8 mouse cellular contexts compared by ENCODE assay signal in the genomic region with DNA sequence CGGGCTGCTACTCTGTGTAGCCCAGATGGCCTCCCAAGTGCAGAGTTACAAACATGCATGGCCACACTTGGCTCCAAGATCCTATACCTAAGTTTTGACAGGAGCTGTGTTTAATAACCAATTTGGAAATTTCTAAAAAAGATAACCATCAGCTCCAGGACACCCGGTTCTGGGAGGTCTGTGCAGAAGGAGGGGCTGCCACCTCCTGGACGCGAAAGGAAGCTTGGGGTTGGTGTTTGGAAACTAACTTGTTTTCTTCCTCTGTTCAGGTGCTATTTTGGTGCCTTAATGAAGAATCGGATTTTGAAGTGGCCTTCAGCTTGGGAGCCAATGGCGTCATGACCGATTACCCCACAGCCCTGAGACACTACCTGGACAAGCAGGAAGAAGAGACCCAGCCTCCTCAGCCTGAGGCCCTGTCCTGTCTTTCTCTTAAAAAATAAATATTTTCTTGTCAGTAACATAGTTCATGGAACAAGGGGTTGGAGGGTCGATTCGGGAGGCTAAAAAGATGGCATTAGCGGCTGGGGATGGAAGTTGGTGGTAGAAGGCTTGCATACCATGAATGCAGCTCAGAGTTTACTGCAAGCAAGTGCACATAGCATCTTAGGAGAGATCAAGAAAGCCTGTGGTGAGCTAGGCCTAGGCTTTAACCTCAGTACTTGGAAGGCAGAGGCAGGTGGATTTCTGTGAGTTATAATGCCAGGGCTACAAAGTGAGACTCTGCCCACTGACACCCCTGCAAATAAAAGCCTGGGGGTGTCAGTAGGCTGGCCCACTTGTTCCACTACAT. TPM values are rescaled to one million over a fixed set of nuclear protein-coding genes. Genes with fewer than 3 reads are reported as not detected.
A peak's percentile ranks its signal among the peaks of the same experiment; 100 is the strongest.
DNase-seq lines count a peak whose midpoint lies in the region; ATAC-seq and TF ChIP-seq lines count a peak whose summit lies in the region.

No protein-coding gene starts in this region.

- peak overlapping the region; percentile 97; the same call in 1 of the 2 replicates for H3K4me2 ChIP-seq in heart, embryonic 14.5 days (ENCODE audit: low read length)
- H3K4me2 ChIP-seq in CH12.LX (ENCODE audit: insufficient read depth, low read depth, poor library complexity, severe bottlenecking), result peak overlapping the region; percentile 84; the same call in 1 of the 2 replicates
- H3K4me2 ChIP-seq in embryonic facial prominence, embryonic 13.5 days, result peak overlapping the region; percentile 92
- peak overlapping the region; percentile 93 for H3K4me2 ChIP-seq in liver, embryonic 15.5 days

- ATAC-seq in heart, embryonic 14.5 days (ENCODE audit: insufficient number of reproducible peaks, insufficient read depth, low FRiP score, low read depth), result no peak
- no peak for ATAC-seq in embryonic facial prominence, embryonic 13.5 days (ENCODE audit: insufficient number of reproducible peaks, insufficient read depth, low FRiP score, low TSS enrichment, low read depth)
- no peak for ATAC-seq in liver, embryonic 15.5 days (ENCODE audit: insufficient read depth)

- peak in 1 of 2 experiments; percentile 55; a peak in 2 of 4 replicates for TF ChIP-seq CTCF in CH12.LX (conservative IDR thresholded peaks at IDR 0.05 in 1 of 2, IDR thresholded peaks at IDR 0.05 in 1 of 2; ENCODE audit: low read depth in 2 of 2, low read length in 2 of 2)

- dilution Hi-C loops in CH12.LX (cut with MboI; ENCODE audit: extremely low pct_ligation_motif_present, extremely low pct_unique_long_range_greater_than_20kb, low sequenced_read_pairs), result no loop called here

- TF ChIP-seq POLR2A in CH12.LX (IDR thresholded peaks at IDR 0.05; ENCODE audit: low read depth, low read length), result no peak

- H3K27ac ChIP-seq in heart, embryonic 14.5 days (replicated peaks in 1 of 2; ENCODE audit: control insufficient read depth in 1 of 2, insufficient read depth in 1 of 2, low read depth in 2 of 2, low read length in 2 of 2), result peak overlapping the region in 1 of 2 experiments; percentile 89; a peak in 1 of 4 replicates
- no peak overlapping the region for H3K27ac ChIP-seq in CH12.LX (ENCODE audit: insufficient read depth, low read depth)
- H3K27ac ChIP-seq in embryonic facial prominence, embryonic 13.5 days, result peak overlapping the region; percentile 86; the same call in 1 of the 2 replicates
- H3K27ac ChIP-seq in liver, embryonic 15.5 days (replicated peaks), result 0 out of 2 replicates have a peak overlapping the region, but pooled peaks have one; percentile 39

- H3K4me1 ChIP-seq in heart, embryonic 14.5 days (ENCODE audit: control insufficient read depth in 2 of 2, insufficient read depth in 2 of 2, low read length in 2 of 2), result peaks cover 15 to 28% of the 10 kb centered on the region in 2 experiments
- peaks cover 14 to 61% of the 10 kb centered on the region in 2 experiments; a peak in 3 of 4 replicates for H3K4me1 ChIP-seq in CH12.LX (ENCODE audit: control insufficient read depth in 1 of 2, insufficient read depth in 2 of 2)
- peaks cover 36% of the 10 kb centered on the region for H3K4me1 ChIP-seq in embryonic facial prominence, embryonic 13.5 days
- H3K4me1 ChIP-seq in liver, embryonic 15.5 days (replicated peaks), result peaks cover 71% of the 10 kb centered on the region

- no peak overlapping the region for H3K4me3 ChIP-seq in heart, embryonic 14.5 days (ENCODE audit: control insufficient read depth in 1 of 2, insufficient read depth in 1 of 2, low read depth in 1 of 2, low read length in 2 of 2)
- no peak overlapping the region for H3K4me3 ChIP-seq in CH12.LX (replicated peaks in 1 of 3; ENCODE audit: low read depth in 2 of 3, low read length in 2 of 3, poor library complexity in 1 of 3)
- no peak overlapping the region for H3K4me3 ChIP-seq in embryonic facial prominence, embryonic 13.5 days
- H3K4me3 ChIP-seq in liver, embryonic 15.5 days (replicated peaks), result no peak overlapping the region

- peak; percentile 48 for TF ChIP-seq RAD21 in CH12.LX (IDR thresholded peaks at IDR 0.05; ENCODE audit: low read depth, low read length)

- 75% methylated on average over 10 of the region's 10 CpGs for WGBS in heart, embryonic 14.5 days
- WGBS in embryonic facial prominence, embryonic 13.5 days, result 82% methylated on average over 10 of the region's 10 CpGs
- WGBS in liver, embryonic 15.5 days (ENCODE audit: insufficient replicate concordance), result 69% methylated on average over 10 of the region's 10 CpGs

- H3K36me3 ChIP-seq in heart, embryonic 14.5 days (ENCODE audit: control insufficient read depth, insufficient read depth, low read length), result peaks cover 46% of the 10 kb centered on the region
- peaks cover 25 to 53% of the 10 kb centered on the region in 2 experiments for H3K36me3 ChIP-seq in CH12.LX (replicated peaks in 1 of 2; ENCODE audit: control insufficient read depth in 1 of 2, insufficient read depth in 1 of 2, low read length in 1 of 2)
- H3K36me3 ChIP-seq in embryonic facial prominence, embryonic 13.5 days, result peaks cover 20% of the 10 kb centered on the region
- H3K36me3 ChIP-seq in liver, embryonic 15.5 days (replicated peaks), result peaks cover 25% of the 10 kb centered on the region

- no peak for DNase-seq in heart, postnatal 36 days
- DNase-seq in CH12.LX (ENCODE audit: extremely low read depth), result no peak
- DNase-seq in frontal cortex, adult 2 months (ENCODE audit: extremely low spot score in 1 of 2, low spot score in 1 of 2), result no peak
- no peak for DNase-seq in gastrocnemius, postnatal 25 days
- DNase-seq in left cerebral cortex, postnatal 36 days (ENCODE audit: low spot score in 2 of 2), result no peak

- H3K79me2 ChIP-seq in CH12.LX (replicated peaks; ENCODE audit: control insufficient read depth, extremely low read depth, insufficient read depth, poor library complexity, severe bottlenecking), result 0 out of 2 replicates have a peak, but pooled peaks cover 2% of the 10 kb centered on the region

- H3K27me3 ChIP-seq in heart, embryonic 14.5 days (ENCODE audit: control insufficient read depth, insufficient read depth, low read length), result no peaks in the 10 kb centered on the region
- H3K27me3 ChIP-seq in CH12.LX (replicated peaks), result no peaks in the 10 kb centered on the region
- no peaks in the 10 kb centered on the region for H3K27me3 ChIP-seq in embryonic facial prominence, embryonic 13.5 days
- H3K27me3 ChIP-seq in liver, embryonic 15.5 days, result no peaks in the 10 kb centered on the region

- no peak for TF ChIP-seq EP300 in CH12.LX (IDR thresholded peaks at IDR 0.05; ENCODE audit: low read length)

- intact Hi-C loops in heart, postnatal 36 days (cut with DNase I), result no loop called here
- intact Hi-C loops in left cerebral cortex, postnatal 36 days (cut with DNase I), result loop anchor here (5.0 kb wide), 1 partner anchor 73 kb away; no protein-coding TSS in a partner anchor

- no peaks in the 10 kb centered on the region for H3K9me3 ChIP-seq in heart, embryonic 14.5 days (ENCODE audit: control insufficient read depth, low read length)
- H3K9me3 ChIP-seq in CH12.LX (replicated peaks; ENCODE audit: low read length), result no peaks in the 10 kb centered on the region
- H3K9me3 ChIP-seq in embryonic facial prominence, embryonic 13.5 days, result no peaks in the 10 kb centered on the region
- no peaks in the 10 kb centered on the region for H3K9me3 ChIP-seq in liver, embryonic 15.5 days (replicated peaks)

- peak overlapping the region; percentile 94; the same call in 1 of the 2 replicates for H3K9ac ChIP-seq in heart, embryonic 14.5 days (ENCODE audit: low read length)
- no peak overlapping the region for H3K9ac ChIP-seq in CH12.LX (ENCODE audit: insufficient read depth, low read depth)
- peak overlapping the region; percentile 90 for H3K9ac ChIP-seq in embryonic facial prominence, embryonic 13.5 days
- no peak overlapping the region for H3K9ac ChIP-seq in liver, embryonic 15.5 days

- in situ Hi-C loops in CH12.LX (cut with MboI; ENCODE audit: low pct_ligation_motif_present, low pct_unique_long_range_greater_than_20kb, low sequenced_read_pairs), result no loop called here

RNA-seq across cellular contexts. Expression of a gene that starts 1.4 kb away (rescaled TPM):
- polyA plus RNA-seq in heart, embryonic 14.5 days (2014; fragmentation: Nextera tagmentation; extraction: Ambion mirVana), result 102 and 121 TPM in 2 replicates
- 100 to 1,000 TPM in 1 of 2 experiments, 10 to 100 TPM in 1; 91.4 to 110 TPM for total RNA-seq in heart, postnatal 36 days (2021)
- total RNA-seq in CH12.LX (2012; rRNA removed), result 13.9 and 38.9 TPM in 2 replicates
- total RNA-seq in CH12.LX (2014; rRNA removed), result 26.0 and 33.9 TPM in 2 replicates
- 40.5 and 44.0 TPM in 2 replicates for polyA plus RNA-seq in CH12.LX (2012; ENCODE audit: insufficient read length, low read depth)
- polyA plus RNA-seq in embryonic facial prominence, embryonic 13.5 days (2015; fragmentation: Nextera tagmentation; extraction: Ambion mirVana), result 104 and 112 TPM in 2 replicates
- 103 and 119 TPM in 2 replicates for polyA plus RNA-seq in liver, embryonic 15.5 days (2015; fragmentation: Nextera tagmentation; extraction: Ambion mirVana)
- polyA plus RNA-seq in frontal cortex, adult 2 months (2012; rRNA removed), result 439 and 535 TPM in 2 replicates
- total RNA-seq in gastrocnemius, postnatal 25 days (2021), result 10 to 100 TPM; 63.8 to 69.0 TPM
- 100 to 1,000 TPM; 303 to 345 TPM for total RNA-seq in left cerebral cortex, postnatal 36 days (2021)

RNA-seq across cellular contexts. Expression of a gene that starts 5.9 kb away (rescaled TPM):
- polyA plus RNA-seq in heart, embryonic 14.5 days (2014; fragmentation: Nextera tagmentation; extraction: Ambion mirVana), result 0.26 TPM in 1 of 2 replicates, not detected in the other
- total RNA-seq in heart, postnatal 36 days (2021), result under 1 TPM; 0.24 to 0.44 TPM
- total RNA-seq in CH12.LX (2012; rRNA removed), result 15.2 and 15.8 TPM in 2 replicates
- 12.3 and 12.8 TPM in 2 replicates for total RNA-seq in CH12.LX (2014; rRNA removed)
- 29.2 and 31.5 TPM in 2 replicates for polyA plus RNA-seq in CH12.LX (2012; ENCODE audit: insufficient read length, low read depth)
- polyA plus RNA-seq in embryonic facial prominence, embryonic 13.5 days (2015; fragmentation: Nextera tagmentation; extraction: Ambion mirVana), result 0.27 and 0.59 TPM in 2 replicates
- 0.50 and 0.79 TPM in 2 replicates for polyA plus RNA-seq in liver, embryonic 15.5 days (2015; fragmentation: Nextera tagmentation; extraction: Ambion mirVana)
- polyA plus RNA-seq in frontal cortex, adult 2 months (2012; rRNA removed), result 1.4 and 1.9 TPM in 2 replicates
- under 1 TPM; 0.20 to 0.62 TPM for total RNA-seq in gastrocnemius, postnatal 25 days (2021)
- total RNA-seq in left cerebral cortex, postnatal 36 days (2021), result under 1 TPM; 0.54 to 0.68 TPM

RNA-seq across cellular contexts. Expression of a gene that starts 9.2 kb away (rescaled TPM):
- 0.67 and 2.7 TPM in 2 replicates for polyA plus RNA-seq in heart, embryonic 14.5 days (2014; fragmentation: Nextera tagmentation; extraction: Ambion mirVana)
- total RNA-seq in heart, postnatal 36 days (2021), result 1 to 10 TPM; 1.6 TPM
- 1.0 and 1.5 TPM in 2 replicates for total RNA-seq in CH12.LX (2012; rRNA removed)
- 0.63 and 1.3 TPM in 2 replicates for total RNA-seq in CH12.LX (2014; rRNA removed)
- polyA plus RNA-seq in CH12.LX (2012; ENCODE audit: insufficient read length, low read depth), result 1.6 and 2.2 TPM in 2 replicates
- polyA plus RNA-seq in embryonic facial prominence, embryonic 13.5 days (2015; fragmentation: Nextera tagmentation; extraction: Ambion mirVana), result 1.6 and 3.1 TPM in 2 replicates
- 0.74 and 0.84 TPM in 2 replicates for polyA plus RNA-seq in liver, embryonic 15.5 days (2015; fragmentation: Nextera tagmentation; extraction: Ambion mirVana)
- polyA plus RNA-seq in frontal cortex, adult 2 months (2012; rRNA removed), result 4.4 and 6.4 TPM in 2 replicates
- 1 to 10 TPM in 1 of 2 experiments, under 1 TPM in 1; 0.49 to 1.6 TPM for total RNA-seq in gastrocnemius, postnatal 25 days (2021)
- 1 to 10 TPM in 1 of 2 experiments, under 1 TPM in 1; 0.99 to 3.0 TPM for total RNA-seq in left cerebral cortex, postnatal 36 days (2021)

RNA-seq across cellular contexts. Expression of a gene that starts 16.0 kb away (rescaled TPM):
- 51.7 and 57.3 TPM in 2 replicates for polyA plus RNA-seq in heart, embryonic 14.5 days (2014; fragmentation: Nextera tagmentation; extraction: Ambion mirVana)
- total RNA-seq in heart, postnatal 36 days (2021), result 10 to 100 TPM; 61.0 to 62.2 TPM
- total RNA-seq in CH12.LX (2012; rRNA removed) (13.2 and 25.3 TPM in 2 replicates), CH12.LX (2014; rRNA removed) (20.3 and 22.4 TPM in 2 replicates)
- 38.9 and 48.5 TPM in 2 replicates for polyA plus RNA-seq in CH12.LX (2012; ENCODE audit: insufficient read length, low read depth)
- 56.7 and 56.9 TPM in 2 replicates for polyA plus RNA-seq in embryonic facial prominence, embryonic 13.5 days (2015; fragmentation: Nextera tagmentation; extraction: Ambion mirVana)
- polyA plus RNA-seq in liver, embryonic 15.5 days (2015; fragmentation: Nextera tagmentation; extraction: Ambion mirVana), result 20.0 and 23.5 TPM in 2 replicates
- 305 and 314 TPM in 2 replicates for polyA plus RNA-seq in frontal cortex, adult 2 months (2012; rRNA removed)
- 10 to 100 TPM; 21.4 to 23.8 TPM for total RNA-seq in gastrocnemius, postnatal 25 days (2021)
- 100 to 1,000 TPM; 148 to 172 TPM for total RNA-seq in left cerebral cortex, postnatal 36 days (2021)

RNA-seq across cellular contexts. Expression of a gene that starts 16.9 kb away (rescaled TPM):
- polyA plus RNA-seq in heart, embryonic 14.5 days (2014; fragmentation: Nextera tagmentation; extraction: Ambion mirVana), result 132 and 146 TPM in 2 replicates
- total RNA-seq in heart, postnatal 36 days (2021), result 10 to 100 TPM; 36.1 to 36.5 TPM
- total RNA-seq in CH12.LX (2012; rRNA removed) (201 and 213 TPM in 2 replicates), CH12.LX (2014; rRNA removed) (175 and 195 TPM in 2 replicates)
- 161 and 168 TPM in 2 replicates for polyA plus RNA-seq in CH12.LX (2012; ENCODE audit: insufficient read length, low read depth)
- polyA plus RNA-seq in embryonic facial prominence, embryonic 13.5 days (2015; fragmentation: Nextera tagmentation; extraction: Ambion mirVana), result 300 and 311 TPM in 2 replicates
- polyA plus RNA-seq in liver, embryonic 15.5 days (2015; fragmentation: Nextera tagmentation; extraction: Ambion mirVana), result 107 and 113 TPM in 2 replicates
- polyA plus RNA-seq in frontal cortex, adult 2 months (2012; rRNA removed), result 84.5 and 85.1 TPM in 2 replicates
- total RNA-seq in gastrocnemius, postnatal 25 days (2021), result 10 to 100 TPM; 21.7 to 26.8 TPM
- 10 to 100 TPM; 47.5 to 49.9 TPM for total RNA-seq in left cerebral cortex, postnatal 36 days (2021)

Comparison
In these comparisons a context has a peak if more than half of its experiments do, and no peak if none do; other contexts are left out.
1. H3K9ac ChIP-seq: peak in heart, embryonic 14.5 days (single experiment) and embryonic facial prominence, embryonic 13.5 days (single experiment); none in CH12.LX (single experiment) and liver, embryonic 15.5 days (single experiment).
2. RNA of a gene that starts 5.9 kb away (polyA plus RNA-seq): 29.2 to 31.5 TPM in CH12.LX; 1.4 to 1.9 TPM in frontal cortex, adult 2 months, 0.50 to 0.79 TPM in liver, embryonic 15.5 days, 0.27 to 0.59 TPM in embryonic facial prominence, embryonic 13.5 days and 0.26 TPM in heart, embryonic 14.5 days; every median in the first group is over 10 times any median in the second.
3. Peak in every context shown above with its lines, with median percentiles within 50 percentile points of each other: H3K4me2 ChIP-seq.